Mouse (Mus musculus) ES-Bruce4 (cell line): ENCODE results near the gene Ice1.

Experiments used
- CTCF ChIP-seq: IDR thresholded peaks from one replicate; pipeline ENCODE4 v1.8.1; 2011; ENCODE audit warnings: low read depth, low read length
- POLR2A ChIP-seq: IDR thresholded peaks from one replicate; pipeline ENCODE4 v1.8.1; 2011; ENCODE audit warnings: low read length; ENCODE audit not compliant: insufficient read depth

DNA sequence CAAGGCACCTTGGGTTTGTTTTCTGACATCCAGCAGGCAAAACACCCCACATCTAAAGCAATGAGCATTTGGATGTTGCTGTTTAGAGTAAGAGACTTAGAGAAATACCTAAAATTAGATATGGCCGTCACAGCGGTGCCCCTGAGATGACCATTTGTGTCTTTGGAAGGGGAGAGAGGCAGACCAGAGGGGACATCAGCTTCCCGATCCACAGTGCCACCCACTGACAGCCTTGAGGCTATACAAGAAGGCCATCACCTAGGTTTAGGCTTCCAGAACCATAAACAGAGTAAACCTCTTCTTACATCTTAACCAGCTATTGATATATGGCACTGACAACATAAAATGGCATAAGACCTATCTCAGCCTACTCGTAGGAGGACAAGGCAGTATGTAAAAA is 4.5 kb upstream of the Ice1 start:
- no peak for TF ChIP-seq POLR2A
- TF ChIP-seq CTCF = no peak
